Comparison of ENCODE assay signal across 8 mouse cellular contexts in the genomic region with DNA sequence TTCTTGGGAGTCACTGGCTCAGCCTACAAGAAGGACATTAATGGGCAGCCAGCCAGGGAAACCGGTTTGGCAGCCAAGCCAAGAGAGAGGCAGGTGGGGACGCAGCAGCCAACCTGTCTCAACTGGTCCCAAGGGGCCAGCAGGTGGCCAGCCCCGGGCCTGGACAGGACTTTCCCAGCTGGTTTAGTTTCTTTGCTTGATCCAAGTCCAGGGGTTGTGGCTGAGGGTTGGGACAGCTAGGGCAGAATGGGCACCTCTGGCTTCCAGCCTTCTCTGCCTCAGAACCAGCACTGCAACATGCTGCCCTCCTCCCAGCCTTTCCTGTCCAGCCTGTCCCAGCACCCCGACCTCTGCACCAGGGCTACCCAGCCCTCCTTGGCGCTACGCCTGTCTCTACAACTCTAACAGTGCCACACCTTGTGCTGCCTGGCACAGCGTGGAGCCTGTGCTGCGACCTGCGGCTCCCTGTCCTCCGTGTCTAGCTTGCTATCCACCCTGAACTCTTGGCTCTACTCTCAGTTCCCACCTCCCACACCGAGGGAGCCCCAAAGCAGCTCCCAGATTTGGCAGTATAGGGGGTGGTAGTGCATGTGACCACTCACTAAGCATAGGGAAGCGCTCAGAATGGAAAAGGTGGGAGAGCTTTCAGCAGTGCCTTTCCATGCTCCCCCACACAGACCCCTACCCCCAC. TPM values are rescaled to one million over a fixed set of nuclear protein-coding genes. Genes with fewer than 3 reads are reported as not detected.
DNase-seq lines count a peak whose midpoint lies in the region; TF ChIP-seq lines count a peak whose summit lies in the region.
"Had no signal": no experiment of that assay in that cellular context is flagged by ENCODE, and none has a peak within 500 bp of the region (broad histone marks: within the 10 kb centered on the region; RNA-seq: fewer than 3 reads in every experiment).

No protein-coding gene starts in this region.

- no peak overlapping the region for H3K4me3 ChIP-seq in kidney, adult 2 months (ENCODE audit: insufficient read depth, low read depth, low read length)
- H3K4me3 ChIP-seq: liver, embryonic 15.5 days had no signal

- WGBS in kidney, adult 2 months, result 19% methylated on average over 12 of the region's 12 CpGs

- H3K36me3 ChIP-seq in kidney, adult 2 months (ENCODE audit: control insufficient read depth, insufficient read depth, low read length), result no peaks in the 10 kb centered on the region

- 0 out of 2 replicates have a peak, but pooled peaks have one; percentile 21 for TF ChIP-seq CTCF in kidney, adult 2 months (conservative IDR thresholded peaks at IDR 0.05; ENCODE audit: insufficient read depth, insufficient read length, low read depth, low read length)

- DNase-seq in right cerebral cortex, adult 18-20 months, result peak; percentile 40
- DNase-seq in right cerebral cortex, postnatal 10 days (ENCODE audit: low spot score in 2 of 2), result no peak
- DNase-seq in gastrocnemius, postnatal 10 days, result peak; percentile 41
- DNase-seq in kidney, adult 2 months, result peak; percentile 97
- DNase-seq in lung, postnatal 25 days (ENCODE audit: low spot score), result peak; percentile 93
- DNase-seq in spleen, postnatal 10 days (ENCODE audit: low spot score in 2 of 2), result no peak
- no peak for DNase-seq in left cerebral cortex, adult 8-10 months (ENCODE audit: low spot score in 2 of 2)

- H3K27ac ChIP-seq in kidney, adult 2 months (ENCODE audit: insufficient read depth, low read depth, low read length), result peak overlapping the region; percentile 90
- H3K27ac ChIP-seq: liver, embryonic 15.5 days had no signal

- H3K4me1 ChIP-seq in kidney, adult 2 months (ENCODE audit: control insufficient read depth, insufficient read depth, low read length), result peaks cover 58% of the 10 kb centered on the region

- H3K27me3 ChIP-seq in kidney, adult 2 months (replicated peaks; ENCODE audit: control insufficient read depth, insufficient read depth, low read length), result no peaks in the 10 kb centered on the region
- H3K27me3 ChIP-seq: liver, embryonic 15.5 days had no signal

- TF ChIP-seq POLR2A in kidney, adult 2 months (IDR thresholded peaks at IDR 0.05; ENCODE audit: low read depth, low read length), result no peak

RNA-seq across cellular contexts. Expression of gene Nccrp1, which starts 23.4 kb away (rescaled TPM):
- not detected for total RNA-seq in gastrocnemius, postnatal 10 days (2021)
- polyA plus RNA-seq in kidney, adult 2 months (2012; rRNA removed), result 57.2 and 85.4 TPM in 2 replicates
- total RNA-seq in left cerebral cortex, adult 8-10 months (2022), result under 1 TPM in 3 of 4 experiments, not detected in 1; 0.23 to 0.49 (median 0.39) TPM
- polyA plus RNA-seq: liver, embryonic 15.5 days had no signal

RNA-seq across cellular contexts. Expression of gene Samd4b, which starts 27.5 kb away (rescaled TPM):
- total RNA-seq in gastrocnemius, postnatal 10 days (2021), result 10 to 100 TPM; 24.7 to 27.5 TPM
- 67.0 and 79.0 TPM in 2 replicates for polyA plus RNA-seq in kidney, adult 2 months (2012; rRNA removed)
- 10 to 100 TPM; 58.2 to 70.1 (median 61.7) TPM for total RNA-seq in left cerebral cortex, adult 8-10 months (2022)

RNA-seq across cellular contexts. Expression of gene Pak4, which starts 27.5 kb away (rescaled TPM):
- 1 to 10 TPM; 5.5 to 7.0 TPM for total RNA-seq in gastrocnemius, postnatal 10 days (2021)
- 36.9 and 41.8 TPM in 2 replicates for polyA plus RNA-seq in kidney, adult 2 months (2012; rRNA removed)
- total RNA-seq in left cerebral cortex, adult 8-10 months (2022), result 1 to 10 TPM; 8.4 to 9.0 (median 8.5) TPM

RNA-seq across cellular contexts. Expression of gene Sycn, which starts 29.8 kb away (rescaled TPM):
- total RNA-seq in gastrocnemius, postnatal 10 days (2021), result not detected
- polyA plus RNA-seq in kidney, adult 2 months (2012; rRNA removed), result 12.4 and 13.3 TPM in 2 replicates
- not detected for total RNA-seq in left cerebral cortex, adult 8-10 months (2022)
- polyA plus RNA-seq: liver, embryonic 15.5 days had no signal

RNA-seq across cellular contexts. Expression of gene Ifnl3, which starts 47.8 kb away (rescaled TPM):
- total RNA-seq in gastrocnemius, postnatal 10 days (2021), result not detected
- polyA plus RNA-seq in kidney, adult 2 months (2012; rRNA removed), result not detected in 2 replicates
- total RNA-seq in left cerebral cortex, adult 8-10 months (2022), result not detected
- polyA plus RNA-seq: liver, embryonic 15.5 days had no signal

Comparison
In these comparisons a context has a peak if more than half of its experiments do, and no peak if none do; other contexts are left out.
1. DNase-seq: peak in right cerebral cortex, adult 18-20 months (single experiment), gastrocnemius, postnatal 10 days (single experiment), kidney, adult 2 months (single experiment) and lung, postnatal 25 days (single experiment); none in right cerebral cortex, postnatal 10 days (0 of 2), spleen, postnatal 10 days (0 of 2) and left cerebral cortex, adult 8-10 months (0 of 2).